Mouse (Mus musculus): Measurements from ENCODE around the gene Olfr50.

Olfr50 gene

DNA sequence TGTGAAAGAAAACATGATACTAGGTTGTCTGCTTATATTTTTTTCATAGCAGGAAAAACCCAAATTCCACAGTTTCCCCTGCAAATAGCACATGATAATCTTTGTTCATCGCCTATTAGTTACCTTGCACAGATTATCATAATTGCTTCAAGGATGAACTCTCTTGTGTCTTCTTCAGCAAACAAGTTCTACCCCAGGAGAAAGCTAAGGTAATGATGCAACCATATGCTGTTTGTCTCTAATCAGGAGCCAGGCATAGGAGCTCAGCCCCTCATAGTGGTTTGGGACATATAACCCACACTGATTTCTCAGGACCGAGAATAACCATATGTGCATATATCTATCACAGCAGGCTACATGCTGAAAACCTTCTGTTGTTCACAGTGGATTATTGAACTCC lies at the start of gene Olfr50:
Gene Olfr50 (plus strand): TSS at position 301 of the 400 bp plus-strand sequence.
- DNase-seq (ENCODE audit: low spot score in 2 of 2): no peak

GRCm38 (mm10) chr2:36783976-36784375 lies 6.4 kb upstream of the Olfr50 start, which contains the start of gene Olfr348:
Gene Olfr348 (plus strand): TSS chr2:36784276.
- DNase-seq (ENCODE audit: low spot score in 2 of 2): no peak

- DNase-seq (ENCODE audit: low spot score in 2 of 2): no peak
Measured at GRCm38 (mm10) chr2:36816932-36817331, 26.6 kb downstream of the Olfr50 start, which contains the start of gene Olfr3. Gene Olfr3 (minus strand): TSS chr2:36817032.

- no peak for DNase-seq (ENCODE audit: low spot score in 2 of 2)
Measured at GRCm38 (mm10) chr2:36846010-36846409, 55.7 kb downstream of the Olfr50 start, which contains the start of gene Olfr350. Gene Olfr350 (plus strand): TSS chr2:36846310.
